Mouse (Mus musculus): ENCODE data around the gene 4930451I11Rik. TPM values are rescaled to one million over a fixed set of nuclear protein-coding genes. Genes with fewer than 3 reads are reported as not detected.

The 4930451I11Rik gene
- total RNA-seq (2015; ENCODE audit: low replicate concordance) = not detected in 2 replicates
- total RNA-seq (2017; ENCODE audit: low replicate concordance) = not detected in 2 replicates

DNA sequence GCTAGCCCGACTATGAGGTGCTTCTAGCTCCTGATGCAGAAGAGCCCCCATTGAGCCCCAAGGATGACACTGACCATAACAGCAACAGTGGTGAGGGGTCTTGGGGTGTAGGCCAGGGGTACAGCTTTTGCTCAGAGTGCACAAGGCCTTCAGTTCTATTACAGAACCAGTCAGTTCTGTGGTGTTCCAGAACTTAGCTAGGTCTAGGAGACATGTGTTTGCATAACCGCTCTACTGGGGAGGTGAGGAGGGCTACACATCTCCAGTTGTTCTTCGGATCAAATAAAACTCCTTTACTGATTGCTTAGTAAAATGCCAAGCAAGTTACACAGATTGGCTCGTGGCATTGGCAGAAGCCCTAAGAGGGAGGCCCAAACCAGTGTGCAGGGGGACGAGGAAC lies at the start of gene 4930451I11Rik:
4930451I11Rik (minus strand) TSS at position 101 of the 400 bp plus-strand sequence.
- peak; percentile 11; the same call in 1 of the 2 replicates for ATAC-seq (replicated peaks; ENCODE audit: low FRiP score, poor library complexity, severe bottlenecking)

DNA sequence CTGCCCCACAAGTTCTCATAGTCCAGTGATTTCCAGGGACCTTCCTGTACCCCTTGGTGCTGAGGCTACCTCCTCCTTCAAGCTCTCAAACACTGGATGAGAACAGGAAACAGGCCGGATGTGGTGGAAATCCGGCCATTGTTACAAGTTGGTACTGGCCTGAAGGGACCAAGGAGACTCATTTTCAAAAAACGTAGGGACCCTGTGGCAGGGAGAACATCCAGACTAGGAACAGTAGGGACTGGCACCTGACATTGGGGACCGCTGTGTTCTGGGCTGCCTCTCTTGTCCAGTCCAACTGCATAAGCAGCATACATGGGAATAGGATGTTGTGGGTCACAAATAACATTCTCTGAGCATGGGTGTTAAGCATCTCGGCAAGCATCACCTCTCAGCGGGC lies 49.6 kb upstream of the 4930451I11Rik start:
- no peak for ATAC-seq (replicated peaks; ENCODE audit: low FRiP score, poor library complexity, severe bottlenecking)

DNA sequence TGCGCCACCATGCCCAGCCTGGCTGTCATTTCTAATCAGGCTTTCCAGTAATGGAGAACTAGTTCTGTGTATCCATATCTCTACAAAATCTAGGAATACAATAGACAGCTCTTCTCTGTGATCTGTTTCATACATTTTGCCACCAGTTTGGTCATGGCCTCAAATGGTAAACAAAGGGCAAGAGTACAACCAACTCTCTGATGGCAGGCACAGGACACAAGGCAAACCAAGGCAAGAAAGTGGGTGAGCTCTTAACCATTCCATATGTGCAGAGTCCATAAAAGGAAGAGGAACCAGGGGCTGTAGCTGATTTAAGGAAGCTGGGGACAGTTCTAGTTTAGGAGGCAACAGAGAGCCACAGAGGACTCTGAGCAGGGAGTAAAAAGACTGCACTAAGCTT lies 45.8 kb upstream of the 4930451I11Rik start:
- ATAC-seq (replicated peaks; ENCODE audit: low FRiP score, poor library complexity, severe bottlenecking) = no peak

DNA sequence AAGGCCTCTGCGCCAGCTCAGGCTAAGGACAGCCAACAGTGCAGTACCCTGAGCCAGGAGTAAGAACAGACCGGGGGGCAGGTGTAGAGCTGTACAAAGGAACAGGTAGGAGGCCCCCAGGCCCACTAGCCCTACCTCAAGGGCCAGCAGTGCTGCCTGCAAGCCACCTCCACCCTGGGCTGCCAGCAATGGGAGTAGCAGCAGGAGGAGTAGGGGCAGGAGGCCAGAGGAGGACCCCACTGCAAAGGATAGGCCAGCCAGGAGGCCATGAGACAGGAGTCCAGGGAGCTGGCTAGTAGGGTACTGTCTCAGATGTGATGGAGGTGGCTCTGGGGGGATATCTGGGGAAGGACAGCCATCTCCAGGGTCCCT lies 39.1 kb upstream of the 4930451I11Rik start:
- ATAC-seq (replicated peaks; ENCODE audit: low FRiP score, poor library complexity, severe bottlenecking) = no peak

DNA sequence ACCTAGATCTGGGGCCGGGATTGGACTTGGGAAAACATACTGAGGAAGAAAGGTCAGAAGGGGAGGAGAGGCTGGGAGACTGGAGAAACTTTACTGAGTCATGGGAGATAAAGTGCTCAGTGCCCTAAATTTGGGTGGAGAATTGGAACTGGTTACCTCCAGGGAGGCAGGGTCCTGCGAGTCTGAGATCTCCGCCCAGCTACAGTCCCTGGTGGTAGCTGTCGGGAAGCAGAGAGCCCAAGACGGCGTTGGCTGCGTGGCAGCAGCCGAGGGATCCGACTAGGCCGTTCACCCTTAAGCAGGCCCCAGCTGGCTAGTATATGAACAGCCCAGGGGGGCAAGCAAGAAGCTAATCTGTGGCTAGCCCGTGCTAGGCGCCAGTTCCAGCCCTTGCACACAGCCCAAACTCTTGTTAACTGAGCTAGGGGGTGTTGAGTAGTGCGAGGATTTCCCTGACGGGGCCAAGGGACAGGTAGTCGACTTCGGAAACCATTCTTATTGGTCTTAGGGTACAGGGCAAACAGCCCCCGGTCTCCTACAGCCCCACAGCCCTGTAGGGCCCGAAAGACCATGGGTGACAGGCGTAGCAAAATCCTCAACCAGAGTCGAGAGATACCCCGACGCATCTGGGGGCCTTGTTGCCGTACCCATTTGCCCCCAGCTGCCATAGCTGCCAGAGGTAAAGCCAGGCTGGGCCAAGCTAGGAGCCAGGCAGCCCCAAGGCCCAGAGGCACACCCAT lies 38.5 kb upstream of the 4930451I11Rik start:
- no peak for ATAC-seq (replicated peaks; ENCODE audit: low FRiP score, poor library complexity, severe bottlenecking)

DNA sequence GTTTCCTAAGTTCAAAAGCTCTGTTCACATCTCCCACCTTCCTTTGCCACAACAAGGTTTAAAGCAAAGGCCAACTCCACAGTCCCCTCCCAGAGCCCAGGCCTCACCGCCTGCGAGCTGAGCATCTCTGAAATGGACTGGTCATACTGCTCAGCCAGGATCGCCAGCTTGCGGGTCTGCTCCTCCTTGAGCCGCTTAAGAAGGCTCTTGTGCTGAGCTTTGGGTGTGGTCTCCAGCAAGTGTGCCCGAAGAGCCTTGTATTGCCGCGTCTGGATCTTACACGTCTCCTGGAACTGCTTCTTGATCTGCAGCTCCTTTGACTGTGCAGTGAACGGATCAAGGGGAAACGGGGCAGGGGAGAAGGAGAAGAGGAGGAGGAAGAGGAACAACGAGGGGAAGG lies 36.6 kb upstream of the 4930451I11Rik start:
- ATAC-seq (replicated peaks; ENCODE audit: low FRiP score, poor library complexity, severe bottlenecking) = no peak

DNA sequence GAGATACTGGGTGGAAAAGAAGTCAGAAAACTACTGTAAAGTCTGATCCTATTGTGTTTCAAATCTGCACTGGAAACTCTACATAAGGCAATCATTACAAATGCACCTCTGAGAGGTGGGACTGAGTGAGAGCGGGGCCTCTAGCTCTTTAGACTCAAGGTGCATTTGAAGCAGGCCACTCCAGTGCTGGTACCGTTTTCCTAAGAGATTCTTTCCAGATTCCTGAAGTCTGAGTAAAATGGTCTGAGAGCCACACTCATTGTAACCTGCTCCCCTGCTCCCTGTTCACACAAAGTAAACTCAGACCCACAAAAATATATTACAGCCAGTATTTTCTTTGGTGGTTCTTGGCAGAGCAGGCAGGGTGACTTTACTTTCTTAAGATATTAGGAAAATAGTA lies 36.1 kb upstream of the 4930451I11Rik start:
- ATAC-seq (replicated peaks; ENCODE audit: low FRiP score, poor library complexity, severe bottlenecking) = no peak

DNA sequence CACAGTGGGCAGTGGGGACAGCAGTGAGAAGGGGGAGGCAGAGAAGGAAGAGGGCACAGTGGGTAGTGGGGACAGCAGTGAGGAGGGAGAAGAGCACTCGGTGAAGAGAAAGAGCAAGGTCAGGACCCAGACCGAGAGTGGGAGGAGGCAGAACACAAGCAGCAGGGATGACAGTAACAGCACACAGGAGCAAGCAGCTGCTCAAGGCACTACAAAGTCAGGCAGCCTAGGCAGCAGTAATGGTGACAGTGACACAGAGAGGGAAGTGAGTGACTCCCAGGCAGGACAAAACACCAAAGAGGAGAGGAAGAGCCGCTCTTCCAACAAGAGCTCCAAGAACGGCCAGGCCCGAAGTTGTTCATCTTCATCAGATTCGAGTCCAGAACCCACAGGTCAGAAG lies 32.4 kb upstream of the 4930451I11Rik start:
- ATAC-seq (replicated peaks; ENCODE audit: low FRiP score, poor library complexity, severe bottlenecking) = no peak

DNA sequence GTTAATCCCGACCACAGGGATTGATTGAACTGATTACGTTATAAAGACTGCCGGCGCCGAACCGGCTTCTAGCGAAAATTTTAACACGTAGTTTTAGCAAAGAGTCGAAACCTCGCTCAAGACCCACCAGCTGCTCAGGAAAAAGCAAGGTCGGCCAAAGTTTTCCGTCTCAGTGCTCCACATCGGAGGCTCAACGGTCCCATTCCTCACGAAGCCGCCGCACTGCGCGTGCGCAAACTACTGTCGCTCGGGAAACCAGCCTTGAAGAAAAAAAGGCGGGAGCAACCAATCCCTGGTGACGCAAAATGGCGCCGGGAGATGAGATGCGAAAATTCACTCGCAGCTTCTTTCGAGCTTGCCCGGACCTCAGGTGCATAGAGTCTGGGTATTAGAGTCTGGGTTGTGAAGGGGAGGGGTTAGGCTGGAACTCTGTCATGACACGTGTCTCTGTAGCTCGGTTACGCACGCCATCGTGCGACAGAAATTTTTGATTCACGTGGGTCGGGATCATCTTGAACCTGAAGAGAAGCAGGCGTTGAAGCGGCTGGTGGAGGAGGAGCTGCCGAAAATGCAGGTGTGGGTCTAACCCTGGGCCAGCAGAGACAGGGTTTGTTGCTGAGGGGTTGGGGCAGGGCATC lies 30.8 kb upstream of the 4930451I11Rik start, which contains the start of gene Ino80e:
Ino80e (minus strand) TSS at position 231 of the 638 bp plus-strand sequence.
- peak; percentile 78 for ATAC-seq (replicated peaks; ENCODE audit: low FRiP score, poor library complexity, severe bottlenecking)

DNA sequence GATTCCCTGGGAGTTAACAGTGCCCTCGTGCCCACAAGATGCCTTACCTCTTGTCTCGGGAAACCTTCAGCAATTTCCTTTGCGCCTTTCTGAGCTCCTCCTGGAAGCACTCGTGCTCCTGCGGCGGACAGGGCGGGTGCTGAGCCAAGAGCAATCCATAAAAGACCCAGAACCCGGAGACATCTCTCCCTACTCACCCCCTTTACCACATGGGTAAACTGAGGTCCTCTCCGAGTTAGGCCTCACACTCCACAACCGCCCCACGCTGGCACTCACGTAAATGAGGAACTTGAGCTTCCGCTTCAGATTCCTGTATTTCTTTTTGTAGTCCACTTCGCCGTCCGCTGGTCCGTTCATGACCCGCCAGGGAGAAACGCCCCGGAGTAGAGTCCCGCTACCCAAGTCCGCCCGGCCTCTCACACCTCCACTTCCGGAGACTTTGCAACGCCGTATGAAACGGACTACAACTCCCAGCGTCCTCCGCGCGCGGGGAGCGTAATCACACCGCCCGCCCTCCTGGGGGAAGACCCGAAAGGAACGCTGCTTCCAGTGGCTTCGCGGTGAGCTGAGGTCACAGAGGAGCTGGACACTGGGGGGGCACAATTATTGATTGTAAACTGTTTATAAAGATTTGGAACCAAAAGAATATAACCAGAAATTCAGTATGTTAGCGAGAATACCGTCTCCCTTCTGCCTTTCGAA lies 30.1 kb upstream of the 4930451I11Rik start, which contains the start of gene Hirip3:
Hirip3 (plus strand) TSS at position 544 of the 702 bp plus-strand sequence.
- peak; percentile 86 for ATAC-seq (replicated peaks; ENCODE audit: low FRiP score, poor library complexity, severe bottlenecking)

DNA sequence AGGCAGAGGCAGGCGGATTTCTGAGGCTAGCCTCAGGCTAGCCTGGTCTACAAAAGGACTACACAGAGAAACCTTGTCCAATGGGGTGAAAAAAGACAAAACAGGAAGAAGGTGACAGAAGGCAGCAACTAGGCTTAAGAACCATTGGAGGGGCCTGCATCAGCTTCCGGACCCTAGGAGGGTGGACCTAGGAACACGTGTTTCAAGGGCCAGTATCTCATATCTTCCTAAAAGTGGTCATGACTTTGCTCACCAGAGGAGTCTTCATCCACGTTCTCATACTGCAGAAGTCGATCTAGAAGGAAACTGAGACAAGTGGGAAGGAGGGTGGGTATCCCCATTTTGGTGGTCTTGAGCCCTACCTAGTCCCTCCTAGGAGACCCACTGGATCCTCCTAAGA lies 29.5 kb upstream of the 4930451I11Rik start:
- no peak for ATAC-seq (replicated peaks; ENCODE audit: low FRiP score, poor library complexity, severe bottlenecking)

DNA sequence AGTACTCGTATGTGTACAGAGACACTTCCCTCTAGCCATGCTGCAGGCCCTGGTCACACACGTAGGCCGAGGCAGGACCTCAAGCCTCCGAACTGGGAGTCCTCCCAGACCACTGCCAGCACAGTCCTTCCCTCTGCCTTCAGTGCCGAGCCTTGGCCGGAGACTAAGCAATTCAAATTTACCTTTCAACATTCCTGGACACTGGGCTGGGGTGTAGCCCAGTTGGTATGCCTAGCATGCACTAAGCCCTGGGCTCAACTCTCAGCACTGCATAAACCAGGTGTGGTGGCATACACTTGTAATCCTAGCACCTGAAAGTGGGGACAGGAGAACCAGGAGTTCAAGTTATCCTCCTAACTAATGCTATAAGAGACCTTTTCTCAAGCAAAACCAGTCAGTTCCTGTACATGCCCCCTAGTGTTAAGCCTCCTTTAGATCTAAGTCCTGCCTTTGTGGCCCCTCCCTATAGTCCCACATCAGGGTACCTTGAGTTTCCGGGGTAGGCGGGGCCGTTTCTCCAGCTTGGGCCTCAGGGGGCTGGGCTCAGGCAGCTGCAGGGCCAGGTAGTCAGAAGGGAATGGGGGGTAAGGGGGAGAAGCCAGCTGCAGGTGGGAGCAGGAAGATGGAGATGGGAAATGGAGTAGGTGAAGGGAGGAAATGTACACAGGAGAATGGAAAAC lies 25.4 kb upstream of the 4930451I11Rik start:
- no peak for ATAC-seq (replicated peaks; ENCODE audit: low FRiP score, poor library complexity, severe bottlenecking)

DNA sequence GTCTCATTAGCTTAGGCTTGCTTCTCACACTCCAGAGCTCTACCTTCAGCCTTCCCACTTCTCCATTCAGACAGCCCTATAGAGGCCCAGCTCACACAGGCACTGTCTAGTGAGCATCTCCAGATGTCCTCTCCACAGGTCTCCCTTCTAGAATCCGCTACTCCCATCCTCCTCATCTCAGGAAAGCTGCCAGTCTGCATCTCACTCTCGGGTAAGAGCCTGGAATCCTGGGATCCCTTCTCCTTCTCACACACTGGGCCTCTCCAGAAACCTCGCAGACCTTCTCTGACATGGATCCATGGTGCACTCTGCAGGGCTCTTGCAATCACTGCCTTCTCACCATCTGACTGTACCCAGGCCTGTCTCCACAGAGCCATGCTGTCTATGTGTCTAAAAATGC lies 24.2 kb upstream of the 4930451I11Rik start:
- no peak for ATAC-seq (replicated peaks; ENCODE audit: low FRiP score, poor library complexity, severe bottlenecking)

DNA sequence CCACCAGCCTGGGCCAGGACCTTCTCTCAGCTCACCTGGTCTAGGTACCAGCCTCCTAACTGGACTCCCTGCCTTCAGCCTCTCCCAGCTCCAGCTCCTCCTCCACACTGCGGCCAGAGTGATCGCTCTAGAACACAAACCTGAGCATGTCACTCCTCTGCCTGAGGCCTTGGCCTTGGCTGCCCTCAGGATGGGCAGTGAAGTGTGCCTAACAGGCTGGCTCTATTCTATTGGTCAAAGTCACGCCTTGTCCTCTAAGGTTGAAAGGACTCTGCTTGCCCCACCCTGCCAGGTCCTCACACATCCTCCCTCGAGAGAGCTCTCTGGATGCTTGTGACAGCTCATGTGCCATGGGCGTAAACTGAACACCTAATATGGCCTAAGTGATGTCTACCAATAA lies 22.0 kb upstream of the 4930451I11Rik start:
- no peak for ATAC-seq (replicated peaks; ENCODE audit: low FRiP score, poor library complexity, severe bottlenecking)

DNA sequence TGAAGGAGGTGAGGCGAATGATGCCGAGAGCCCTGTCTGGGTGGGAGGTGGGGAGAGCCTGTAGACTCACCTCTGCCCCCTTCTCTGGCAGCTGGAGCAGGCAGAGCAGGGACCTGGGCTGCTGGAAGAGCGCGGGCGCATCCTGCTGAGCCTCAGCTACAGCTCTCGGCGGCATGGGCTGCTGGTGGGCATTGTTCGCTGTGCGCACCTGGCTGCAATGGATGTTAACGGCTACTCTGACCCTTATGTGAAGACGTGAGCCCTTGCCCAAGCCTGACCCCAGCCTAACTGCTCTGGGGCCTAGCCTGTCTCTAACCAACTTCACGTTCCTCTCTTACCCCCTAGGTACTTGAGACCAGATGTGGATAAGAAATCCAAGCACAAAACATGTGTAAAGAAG lies 19.8 kb upstream of the 4930451I11Rik start:
- no peak for ATAC-seq (replicated peaks; ENCODE audit: low FRiP score, poor library complexity, severe bottlenecking)

DNA sequence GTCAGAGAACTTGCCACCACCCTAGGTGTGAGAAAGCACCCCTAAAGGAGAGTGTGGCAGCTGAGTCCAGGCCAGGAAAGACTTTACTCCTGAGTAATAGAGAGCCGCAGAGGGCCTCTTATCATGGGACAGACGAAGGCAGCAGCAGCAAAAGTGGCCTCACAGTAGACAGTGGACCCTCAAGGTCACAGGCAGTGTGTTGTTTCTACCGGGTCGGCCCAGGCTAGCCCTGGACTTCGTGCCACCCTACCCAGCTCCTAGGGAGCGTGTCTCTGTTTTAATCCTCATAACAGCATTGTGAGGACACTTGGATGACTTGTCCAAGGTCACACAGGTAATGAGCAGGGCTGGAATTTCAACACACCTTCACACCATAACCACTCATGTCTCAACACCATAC lies 18.7 kb upstream of the 4930451I11Rik start:
- ATAC-seq (replicated peaks; ENCODE audit: low FRiP score, poor library complexity, severe bottlenecking) = no peak

DNA sequence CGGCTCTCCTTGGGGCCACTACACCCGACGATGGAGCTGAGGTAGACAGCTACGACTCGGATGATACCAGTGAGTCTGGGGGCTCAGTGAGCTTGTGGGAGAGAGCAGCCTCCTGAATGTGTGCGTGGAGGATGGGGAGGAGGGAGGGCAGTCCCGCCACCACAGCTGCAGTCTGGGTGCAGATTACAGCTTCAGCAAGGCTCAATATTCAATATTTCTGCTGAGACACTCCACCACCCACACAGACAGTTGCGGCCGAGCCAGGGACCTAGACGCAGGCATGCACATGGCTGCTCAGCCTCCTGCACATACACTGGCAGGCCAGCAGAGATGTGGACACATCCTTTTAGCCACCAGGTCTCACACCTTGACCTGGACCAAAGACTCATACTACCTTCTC lies 17.4 kb upstream of the 4930451I11Rik start:
- no peak for ATAC-seq (replicated peaks; ENCODE audit: low FRiP score, poor library complexity, severe bottlenecking)

DNA sequence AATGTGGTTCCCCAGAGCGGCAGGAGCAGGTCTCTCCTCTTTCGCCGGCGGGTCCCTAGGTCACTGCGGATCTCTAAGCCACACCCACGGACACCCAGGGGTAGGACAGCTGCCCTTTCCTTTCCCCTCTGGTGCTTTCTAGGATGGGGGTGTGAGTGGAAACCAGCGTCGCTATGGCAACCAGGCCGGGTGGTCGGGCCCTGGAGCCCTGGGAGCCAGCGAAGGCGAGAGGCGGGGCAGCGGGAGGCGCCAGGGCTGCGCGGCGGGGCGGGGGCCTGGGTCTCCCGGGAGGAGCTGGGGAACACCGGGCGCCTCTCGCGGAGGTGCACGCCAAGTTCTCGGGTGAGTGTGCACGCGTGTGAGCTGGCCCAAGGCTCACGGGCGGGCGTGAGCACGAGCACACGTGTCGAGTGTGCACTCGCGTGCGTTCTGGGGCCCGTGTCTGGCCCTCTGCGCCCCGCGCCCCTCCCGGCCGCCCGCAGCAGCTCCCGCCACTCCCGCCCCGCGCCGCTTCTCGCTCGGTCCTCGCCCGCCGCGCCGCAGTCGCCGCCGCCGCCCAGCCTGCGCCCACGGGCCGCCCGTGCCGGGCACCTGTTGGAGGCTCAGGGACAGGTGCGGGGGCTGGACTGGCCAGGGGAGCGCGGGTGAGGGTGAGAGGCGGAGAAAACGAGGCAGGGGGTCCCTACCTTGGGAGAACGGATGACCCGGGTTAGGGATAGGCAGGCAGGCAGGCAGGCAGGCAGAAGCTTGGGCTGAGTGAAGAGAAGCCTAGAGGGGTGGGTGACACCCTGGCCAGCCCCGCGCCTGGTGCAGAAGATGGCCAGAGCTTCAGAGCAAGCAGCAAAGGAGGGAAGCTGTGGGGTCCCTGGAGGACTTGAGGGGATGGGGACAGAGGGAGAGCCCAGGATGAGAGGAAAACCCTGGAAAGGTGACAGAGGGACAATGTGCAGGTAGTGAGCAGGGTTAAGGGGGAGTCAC lies 16.3 kb upstream of the 4930451I11Rik start:
- ATAC-seq (replicated peaks; ENCODE audit: low FRiP score, poor library complexity, severe bottlenecking) = no peak

DNA sequence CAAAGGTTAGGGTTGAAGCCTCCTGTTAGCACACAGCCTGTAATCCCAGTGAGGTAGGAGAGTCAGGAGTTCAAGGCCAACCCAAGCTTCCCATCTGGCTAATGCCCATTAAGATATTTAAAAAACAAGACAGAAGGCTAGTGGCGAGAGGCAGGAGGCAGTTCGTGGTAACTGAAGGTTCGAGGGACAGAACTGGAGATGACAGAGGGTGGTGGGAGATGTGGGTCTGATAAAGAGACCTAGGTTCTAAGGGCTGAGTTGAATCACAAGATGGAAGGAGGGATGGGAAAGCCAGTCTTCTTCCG lies 15.6 kb upstream of the 4930451I11Rik start, which contains the start of gene Doc2a:
Doc2a (plus strand) TSS at position 301 of the 305 bp plus-strand sequence.
- no peak for ATAC-seq (replicated peaks; ENCODE audit: low FRiP score, poor library complexity, severe bottlenecking)

Measured in erythroblast, adult 5-6 weeks (primary cell).